Mouse (Mus musculus) liver, embryonic 13.5 days (tissue): Measurements from ENCODE around the gene Gkap1. TPM values are rescaled to one million over a fixed set of nuclear protein-coding genes. Genes with fewer than 3 reads are reported as not detected.

ENCODE experiments used
- microRNA-seq: library from miRNA; unstranded; fragments of <30 nt; microRNA quantifications from one replicate; pipeline ENCODE4, GENCODE M21; 2016
- polyA plus RNA-seq: library from polyadenylated mRNA; unstranded; fragments of >200 nt; fragmentation: Nextera tagmentation; extraction: Ambion mirVana; gene quantifications from 2 replicates; pipeline ENCODE4 v1.2.1, GENCODE M21; 2015

The Gkap1 gene
- polyA plus RNA-seq, 1 experiment from 2014 or later, result 4.6 TPM

Small RNA genes within 50 kb of the gene (microRNA-seq; reads per million reads assigned to microRNA genes)
- gene Mir6369, result not detected

Other genes with a start within 250 kb of the Gkap1 start
- gene Klhl3, start 162.1 kb downstream of the Gkap1 start, polyA plus RNA-seq, result 0.79 and 0.91 TPM in 2 replicates
- 12.5 and 15.3 TPM in 2 replicates for gene Hnrnpa0, start 147.1 kb downstream of the Gkap1 start, polyA plus RNA-seq
- 21.8 and 26.3 TPM in 2 replicates for gene Idnk, start 118.0 kb downstream of the Gkap1 start, polyA plus RNA-seq
- 46.0 and 57.4 TPM in 2 replicates for gene Ubqln1, start 60.0 kb downstream of the Gkap1 start, polyA plus RNA-seq
- gene Kif27, start 83.4 kb upstream of the Gkap1 start, polyA plus RNA-seq, result 0.05 and 0.12 TPM in 2 replicates
- gene 2210016F16Rik, start 109.5 kb upstream of the Gkap1 start, polyA plus RNA-seq, result 24.2 and 24.6 TPM in 2 replicates
- gene Rmi1, start 126.5 kb upstream of the Gkap1 start, polyA plus RNA-seq, result 14.9 and 20.6 TPM in 2 replicates
- 751 and 991 TPM in 2 replicates for gene Hnrnpk, start 127.6 kb upstream of the Gkap1 start, polyA plus RNA-seq